Mouse (Mus musculus): Measurements from ENCODE around the gene Tshz2.
"Not testable (repeated sequence)": the region's sequence is repeated elsewhere in the genome, so short reads cannot be mapped to it uniquely, and the experiment has no call there.

Gene Tshz2

GRCm38 (mm10) chr2:169812940-169813339 is 180.1 kb downstream of the Tshz2 start:
- DNase-seq (ENCODE audit: low spot score) = no peak

- no peak for DNase-seq (ENCODE audit: low spot score)
These were observed 181.5 kb downstream of the Tshz2 start for GRCm38 (mm10) chr2:169814351-169814750.

GRCm38 (mm10) chr2:169814757-169815156 is 181.9 kb downstream of the Tshz2 start:
- no peak for DNase-seq (ENCODE audit: low spot score)

- DNase-seq (ENCODE audit: low spot score) = no peak
These were observed 188.2 kb downstream of the Tshz2 start for GRCm38 (mm10) chr2:169821021-169821441.

GRCm38 (mm10) chr2:169825908-169826307 is 193.1 kb downstream of the Tshz2 start:
- DNase-seq (ENCODE audit: low spot score) = no peak

GRCm38 (mm10) chr2:169826316-169826715 is 193.5 kb downstream of the Tshz2 start:
- DNase-seq (ENCODE audit: low spot score) = peak; percentile 34

- no peak for DNase-seq (ENCODE audit: low spot score)
These were observed 194.0 kb downstream of the Tshz2 start for GRCm38 (mm10) chr2:169826833-169827232.

- peak; percentile 56 for DNase-seq (ENCODE audit: low spot score)
These were observed 199.4 kb downstream of the Tshz2 start for GRCm38 (mm10) chr2:169832184-169832583.

GRCm38 (mm10) chr2:169833638-169834037 is 200.8 kb downstream of the Tshz2 start:
- no peak for DNase-seq (ENCODE audit: low spot score)

- peak; percentile 73 for DNase-seq (ENCODE audit: low spot score)
These were observed 201.8 kb downstream of the Tshz2 start for GRCm38 (mm10) chr2:169834602-169835001.

- DNase-seq (ENCODE audit: low spot score) = no peak
These were observed 204.3 kb downstream of the Tshz2 start for GRCm38 (mm10) chr2:169837031-169837605.

- no peak for DNase-seq (ENCODE audit: low spot score)
These were observed 205.7 kb downstream of the Tshz2 start for GRCm38 (mm10) chr2:169838521-169838920.

GRCm38 (mm10) chr2:169841442-169841841 is 208.6 kb downstream of the Tshz2 start:
- DNase-seq (ENCODE audit: low spot score) = no peak

GRCm38 (mm10) chr2:169842494-169842893 is 209.7 kb downstream of the Tshz2 start:
- DNase-seq (ENCODE audit: low spot score) = no peak

GRCm38 (mm10) chr2:169843553-169843952 is 210.7 kb downstream of the Tshz2 start:
- DNase-seq (ENCODE audit: low spot score) = no peak

- peak; percentile 58 for DNase-seq (ENCODE audit: low spot score)
These were observed 216.3 kb downstream of the Tshz2 start for GRCm38 (mm10) chr2:169849077-169849476.

- no peak for DNase-seq (ENCODE audit: low spot score)
These were observed 216.7 kb downstream of the Tshz2 start for GRCm38 (mm10) chr2:169849541-169849940.

- no peak for DNase-seq (ENCODE audit: low spot score)
These were observed 218.8 kb downstream of the Tshz2 start for GRCm38 (mm10) chr2:169851606-169852005.

GRCm38 (mm10) chr2:169854491-169854890 is 221.7 kb downstream of the Tshz2 start:
- DNase-seq (ENCODE audit: low spot score) = no peak

- DNase-seq (ENCODE audit: low spot score) = not testable (repeated sequence)
These were observed 224.2 kb downstream of the Tshz2 start for GRCm38 (mm10) chr2:169857041-169857440.

- no peak for DNase-seq (ENCODE audit: low spot score)
These were observed 226.5 kb downstream of the Tshz2 start for GRCm38 (mm10) chr2:169859078-169859855.

GRCm38 (mm10) chr2:169860895-169861294 is 228.1 kb downstream of the Tshz2 start:
- no peak for DNase-seq (ENCODE audit: low spot score)

- no peak for DNase-seq (ENCODE audit: low spot score)
These were observed 229.9 kb downstream of the Tshz2 start for GRCm38 (mm10) chr2:169862701-169863100.

- no peak for DNase-seq (ENCODE audit: low spot score)
These were observed 236.7 kb downstream of the Tshz2 start for GRCm38 (mm10) chr2:169869468-169869867.
